Mouse (Mus musculus): ENCODE measurements around the gene Ttc12. TPM values are rescaled to one million over a fixed set of nuclear protein-coding genes. Genes with fewer than 3 reads are reported as not detected.

Ttc12 gene
- total and polyA plus RNA-seq, 2 experiments from 2014 or later = 5.3 to 5.4 TPM

DNA sequence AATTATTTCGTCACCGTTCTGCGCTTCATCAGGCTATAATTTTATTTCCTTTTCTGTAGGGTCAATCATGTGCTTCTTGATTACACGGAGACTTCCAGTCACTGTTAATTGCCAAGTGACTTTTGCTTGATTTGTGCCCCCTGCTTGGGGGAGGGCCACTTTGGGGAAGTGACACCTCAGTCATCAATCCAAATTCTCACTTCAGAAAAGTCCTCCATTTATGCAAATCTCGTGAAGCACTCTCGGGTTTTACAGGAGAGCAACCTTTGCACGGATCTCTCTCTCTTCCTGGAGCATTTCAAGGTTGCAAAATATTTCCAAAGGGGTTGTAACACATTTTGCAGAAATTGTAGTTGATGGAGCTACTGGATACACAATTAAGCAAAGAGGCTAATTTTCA lies 45.2 kb upstream of the Ttc12 start:
- Histone ChIP-seq H3K4me3 (ENCODE audit: low read depth, low read length) (no peak overlapping the region), H3K9ac (replicated peaks; ENCODE audit: low read depth, low read length) (no peak overlapping the region), H3K9me3 (replicated peaks; ENCODE audit: control insufficient read depth, low read length) (no peaks in the 10 kb centered on the region), H3K4me1 (ENCODE audit: control insufficient read depth, insufficient read depth) (no peaks in the 10 kb centered on the region), H3K4me2 (ENCODE audit: low read depth, low read length) (no peak overlapping the region), H3K27me3 (ENCODE audit: control insufficient read depth, insufficient read depth, low read length) (no peaks in the 10 kb centered on the region), H3K36me3 (replicated peaks; ENCODE audit: control insufficient read depth, insufficient read depth, low read length) (no peaks in the 10 kb centered on the region; the same call in 1 of the 2 replicates), H3K27ac (ENCODE audit: low read depth) (no peak overlapping the region)
- ATAC-seq (ENCODE audit: insufficient read depth, low read depth) (no peak), DNase-seq (ENCODE audit: low spot score) (no peak)
- WGBS = 63% methylated on average over 7 of the region's 7 CpGs
- no peak for TF ChIP-seq EP300 (IDR thresholded peaks at IDR 0.05; ENCODE audit: low read depth)
- no peak for TF ChIP-seq CTCF (IDR thresholded peaks at IDR 0.05; ENCODE audit: low read depth)

DNA sequence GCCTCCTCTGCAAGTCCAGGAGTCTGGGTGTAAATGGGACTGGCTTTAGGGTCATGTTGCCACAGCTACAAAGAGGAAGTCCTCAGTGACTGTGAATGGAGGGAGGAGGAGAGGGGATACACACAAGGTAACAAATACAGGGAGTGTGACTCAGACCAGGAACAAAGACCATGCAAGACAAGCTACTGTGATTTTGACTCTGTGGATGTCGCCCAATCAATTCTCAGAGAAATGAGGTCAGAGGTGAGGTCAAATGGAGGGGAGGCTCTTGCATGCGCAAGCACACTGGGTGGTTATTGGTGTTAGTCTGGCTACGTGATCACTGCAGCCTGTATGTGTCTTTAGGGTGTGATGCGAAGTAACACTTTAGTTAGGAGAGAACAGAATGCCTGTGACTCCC lies 44.7 kb upstream of the Ttc12 start:
- no peak for DNase-seq (ENCODE audit: low spot score)
- ATAC-seq (ENCODE audit: insufficient read depth, low read depth) = no peak
- no peak overlapping the region for H3K9ac ChIP-seq (replicated peaks; ENCODE audit: low read depth, low read length)
- H3K4me3 ChIP-seq (ENCODE audit: low read depth, low read length) = no peak overlapping the region
- TF ChIP-seq CTCF (IDR thresholded peaks at IDR 0.05; ENCODE audit: low read depth) (no peak), EP300 (IDR thresholded peaks at IDR 0.05; ENCODE audit: low read depth) (no peak)
- H3K27ac ChIP-seq (ENCODE audit: low read depth) = no peak overlapping the region
- no peaks in the 10 kb centered on the region for H3K4me1 ChIP-seq (ENCODE audit: control insufficient read depth, insufficient read depth)
- H3K36me3 ChIP-seq (replicated peaks; ENCODE audit: control insufficient read depth, insufficient read depth, low read length) = no peaks in the 10 kb centered on the region; the same call in 1 of the 2 replicates
- 77% methylated on average over 4 of the region's 4 CpGs for WGBS
- H3K27me3 ChIP-seq (ENCODE audit: control insufficient read depth, insufficient read depth, low read length) = no peaks in the 10 kb centered on the region
- H3K9me3 ChIP-seq (replicated peaks; ENCODE audit: control insufficient read depth, low read length) = no peaks in the 10 kb centered on the region
- H3K4me2 ChIP-seq (ENCODE audit: low read depth, low read length) = no peak overlapping the region

DNA sequence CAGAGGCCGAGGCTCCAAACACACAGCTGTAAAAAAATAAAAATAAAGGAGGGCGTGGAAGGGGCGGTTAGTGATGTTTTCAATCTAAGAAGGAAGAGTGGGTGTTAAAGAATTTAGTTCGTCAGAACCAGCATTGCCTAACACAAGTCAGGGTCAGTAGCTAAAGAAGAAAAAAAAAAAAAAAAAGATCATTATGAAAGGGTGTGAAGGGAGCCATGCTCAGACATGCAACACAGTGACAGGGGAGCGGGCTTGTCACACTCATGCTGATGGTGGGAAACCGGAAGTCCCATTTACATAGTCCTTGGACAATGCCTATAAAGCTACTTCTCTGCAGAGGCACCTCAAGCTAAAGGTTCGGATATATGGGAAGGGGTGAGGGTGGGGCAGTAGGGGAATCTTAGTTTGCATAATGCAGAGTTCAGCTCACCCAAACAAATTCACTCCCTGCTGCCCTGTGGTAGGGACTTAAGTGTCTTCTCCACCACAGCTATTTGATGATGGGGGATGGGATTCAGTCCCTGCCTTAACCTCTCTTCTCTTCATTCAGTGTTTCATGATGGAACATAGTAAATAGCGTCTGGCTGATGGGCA lies 43.4 kb upstream of the Ttc12 start:
- no peak overlapping the region for H3K4me3 ChIP-seq (ENCODE audit: low read depth, low read length)
- no peak overlapping the region for H3K9ac ChIP-seq (replicated peaks; ENCODE audit: low read depth, low read length)
- H3K27me3 ChIP-seq (ENCODE audit: control insufficient read depth, insufficient read depth, low read length) = no peaks in the 10 kb centered on the region
- no peak overlapping the region for H3K4me2 ChIP-seq (ENCODE audit: low read depth, low read length)
- WGBS = 80% methylated on average over 8 of the region's 8 CpGs
- TF ChIP-seq CTCF (IDR thresholded peaks at IDR 0.05; ENCODE audit: low read depth) (no peak), EP300 (IDR thresholded peaks at IDR 0.05; ENCODE audit: low read depth) (no peak)
- no peaks in the 10 kb centered on the region for H3K4me1 ChIP-seq (ENCODE audit: control insufficient read depth, insufficient read depth)
- no peaks in the 10 kb centered on the region for H3K9me3 ChIP-seq (replicated peaks; ENCODE audit: control insufficient read depth, low read length)
- H3K36me3 ChIP-seq (replicated peaks; ENCODE audit: control insufficient read depth, insufficient read depth, low read length) = no peaks in the 10 kb centered on the region; the same call in 1 of the 2 replicates
- H3K27ac ChIP-seq (ENCODE audit: low read depth) = no peak overlapping the region
- no peak for DNase-seq (ENCODE audit: low spot score)
- no peak for ATAC-seq (ENCODE audit: insufficient read depth, low read depth)

DNA sequence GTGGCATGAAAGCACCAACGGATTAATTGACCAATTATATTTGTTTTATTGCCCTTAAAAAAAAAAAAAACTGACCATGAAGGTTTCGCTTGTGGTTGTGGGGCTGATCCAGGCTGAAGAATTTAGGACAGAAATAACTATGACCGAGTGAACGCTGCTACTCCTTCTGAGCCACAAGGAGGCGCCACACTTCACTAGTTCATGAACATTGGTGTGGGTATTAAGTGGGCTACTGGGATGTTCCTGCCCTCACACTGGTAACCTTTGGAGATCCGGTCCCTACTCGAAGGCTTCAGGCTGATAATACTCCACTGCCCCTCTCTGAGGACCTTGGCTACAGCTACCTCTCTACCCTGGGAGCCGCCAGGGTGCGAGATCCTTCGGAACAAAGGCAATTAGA lies 42.9 kb upstream of the Ttc12 start:
- H3K9ac ChIP-seq (replicated peaks; ENCODE audit: low read depth, low read length) = no peak overlapping the region
- no peaks in the 10 kb centered on the region; the same call in 1 of the 2 replicates for H3K36me3 ChIP-seq (replicated peaks; ENCODE audit: control insufficient read depth, insufficient read depth, low read length)
- H3K4me1 ChIP-seq (ENCODE audit: control insufficient read depth, insufficient read depth) = no peaks in the 10 kb centered on the region
- TF ChIP-seq CTCF (IDR thresholded peaks at IDR 0.05; ENCODE audit: low read depth) (peak; percentile 54), EP300 (IDR thresholded peaks at IDR 0.05; ENCODE audit: low read depth) (no peak)
- no peak overlapping the region for H3K4me3 ChIP-seq (ENCODE audit: low read depth, low read length)
- no peaks in the 10 kb centered on the region for H3K27me3 ChIP-seq (ENCODE audit: control insufficient read depth, insufficient read depth, low read length)
- no peak; the same call in 1 of the 2 replicates for ATAC-seq (ENCODE audit: insufficient read depth, low read depth)
- H3K9me3 ChIP-seq (replicated peaks; ENCODE audit: control insufficient read depth, low read length) = no peaks in the 10 kb centered on the region
- no peak overlapping the region for H3K27ac ChIP-seq (ENCODE audit: low read depth)
- peak; percentile 15 for DNase-seq (ENCODE audit: low spot score)
- H3K4me2 ChIP-seq (ENCODE audit: low read depth, low read length) = no peak overlapping the region
- 65% methylated on average over 10 of the region's 10 CpGs for WGBS

DNA sequence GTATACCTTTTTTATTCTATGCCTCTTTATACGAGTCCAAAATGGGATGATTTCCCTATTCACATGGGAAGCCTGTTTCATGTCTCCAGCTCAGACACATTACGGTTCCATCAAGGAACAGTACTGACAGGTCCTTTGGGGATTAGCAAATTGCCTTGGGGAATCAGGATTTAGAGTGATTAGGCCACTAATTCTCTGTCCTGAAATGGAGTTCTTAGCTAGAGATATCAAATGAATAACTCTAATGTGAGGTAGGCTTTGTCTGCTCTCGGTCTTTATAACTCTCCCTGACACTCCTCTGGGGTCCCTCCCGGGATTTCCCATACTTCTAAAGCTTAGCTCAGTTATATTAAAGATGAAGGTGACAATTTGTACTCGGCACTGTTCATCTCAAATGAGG lies 42.0 kb upstream of the Ttc12 start:
- ATAC-seq (ENCODE audit: insufficient read depth, low read depth) = no peak
- Histone ChIP-seq H3K9me3 (replicated peaks; ENCODE audit: control insufficient read depth, low read length) (no peaks in the 10 kb centered on the region), H3K27ac (ENCODE audit: low read depth) (no peak overlapping the region), H3K4me3 (ENCODE audit: low read depth, low read length) (no peak overlapping the region), H3K36me3 (replicated peaks; ENCODE audit: control insufficient read depth, insufficient read depth, low read length) (peaks cover 2% of the 10 kb centered on the region; the same call in 1 of the 2 replicates), H3K9ac (replicated peaks; ENCODE audit: low read depth, low read length) (no peak overlapping the region), H3K27me3 (ENCODE audit: control insufficient read depth, insufficient read depth, low read length) (no peaks in the 10 kb centered on the region), H3K4me1 (ENCODE audit: control insufficient read depth, insufficient read depth) (no peaks in the 10 kb centered on the region), H3K4me2 (ENCODE audit: low read depth, low read length) (no peak overlapping the region)
- DNase-seq (ENCODE audit: low spot score) = no peak
- TF ChIP-seq EP300 (IDR thresholded peaks at IDR 0.05; ENCODE audit: low read depth) (no peak), CTCF (IDR thresholded peaks at IDR 0.05; ENCODE audit: low read depth) (no peak)
- 91% methylated on average over 5 of the region's 5 CpGs for WGBS

DNA sequence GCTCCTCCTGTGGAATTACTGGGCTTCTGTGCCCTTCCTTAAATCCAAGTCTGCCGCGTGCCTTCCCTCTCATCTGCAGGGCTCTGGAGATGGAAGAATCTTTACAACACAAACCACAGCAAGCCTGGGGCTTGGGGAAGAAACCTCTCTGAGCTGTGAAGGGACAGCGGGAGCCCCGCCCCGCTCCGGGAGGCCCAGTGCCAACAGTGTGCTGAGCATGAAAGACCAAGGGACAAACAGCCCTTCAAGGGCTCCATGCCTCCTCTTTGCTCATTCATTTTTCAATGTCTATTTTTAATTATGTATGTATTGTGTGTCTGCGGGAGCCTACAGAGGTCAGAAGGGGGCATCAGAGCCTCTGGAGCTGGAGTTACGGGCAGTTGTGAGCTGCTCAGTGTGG lies 41.3 kb upstream of the Ttc12 start:
- no peaks in the 10 kb centered on the region for H3K27me3 ChIP-seq (ENCODE audit: control insufficient read depth, insufficient read depth, low read length)
- 51% methylated on average over 8 of the region's 8 CpGs for WGBS
- DNase-seq (ENCODE audit: low spot score) (peak; percentile 11), ATAC-seq (ENCODE audit: insufficient read depth, low read depth) (peak; percentile 58)
- TF ChIP-seq EP300 (IDR thresholded peaks at IDR 0.05; ENCODE audit: low read depth) = no peak
- no peak for TF ChIP-seq CTCF (IDR thresholded peaks at IDR 0.05; ENCODE audit: low read depth)
- no peak overlapping the region for H3K9ac ChIP-seq (replicated peaks; ENCODE audit: low read depth, low read length)
- no peak overlapping the region for H3K4me2 ChIP-seq (ENCODE audit: low read depth, low read length)
- no peaks in the 10 kb centered on the region for H3K9me3 ChIP-seq (replicated peaks; ENCODE audit: control insufficient read depth, low read length)
- H3K4me1 ChIP-seq (ENCODE audit: control insufficient read depth, insufficient read depth) = no peaks in the 10 kb centered on the region
- no peak overlapping the region for H3K4me3 ChIP-seq (ENCODE audit: low read depth, low read length)
- peaks cover 8% of the 10 kb centered on the region for H3K36me3 ChIP-seq (replicated peaks; ENCODE audit: control insufficient read depth, insufficient read depth, low read length)
- no peak overlapping the region for H3K27ac ChIP-seq (ENCODE audit: low read depth)

Data from heart, postnatal 0 days (tissue).